Mouse (Mus musculus) C2C12 (cell line): Measurements from ENCODE around the gene 2510009E07Rik. TPM values are rescaled to one million over a fixed set of nuclear protein-coding genes. Genes with fewer than 3 reads are reported as not detected.

Experiments used
- H3K27me3 ChIP-seq: one replicate; pipeline ENCODE4 v1.6.1; 2011; ENCODE audit not compliant: control insufficient read depth, insufficient read depth, insufficient read length
- H3K36me3 ChIP-seq: one replicate; pipeline ENCODE4 v1.6.1; 2011; ENCODE audit not compliant: control insufficient read depth, insufficient read depth
- H3K4me3 ChIP-seq: one replicate; pipeline ENCODE4 v1.5.1; 2011; ENCODE audit warnings: mild to moderate bottlenecking, control low read depth; ENCODE audit not compliant: poor library complexity, insufficient read depth, severe bottlenecking
- H3K79me2 ChIP-seq: one replicate; pipeline ENCODE4 v1.6.1; 2011; ENCODE audit not compliant: control insufficient read depth, insufficient read depth
- H3K79me3 ChIP-seq: one replicate; pipeline ENCODE4 v1.6.1; 2011; ENCODE audit warnings: low read depth, control low read depth
- H3ac ChIP-seq: one replicate; pipeline ENCODE3; 2011; ENCODE audit warnings: low read depth; ENCODE audit not compliant: control insufficient read depth, insufficient read length
- CEBPB ChIP-seq: IDR thresholded peaks from one replicate; pipeline ENCODE4 v1.6.1; 2011; ENCODE audit warnings: low read depth, mild to moderate bottlenecking, control low read depth, moderate library complexity
- CTCF ChIP-seq: IDR thresholded peaks from one replicate; pipeline ENCODE4 v1.5.1; 2011; ENCODE audit not compliant: control insufficient read depth, insufficient read depth, insufficient read length
- FOSL1 ChIP-seq: IDR thresholded peaks from one replicate; pipeline ENCODE4 v1.8.0; 2011; ENCODE audit warnings: mild to moderate bottlenecking, low read length; ENCODE audit not compliant: poor library complexity, insufficient read depth, severe bottlenecking
- MAX ChIP-seq: IDR thresholded peaks from one replicate; pipeline ENCODE4 v1.6.1; 2011; ENCODE audit warnings: mild to moderate bottlenecking, control low read depth
- MYOD1 ChIP-seq: IDR thresholded peaks from one replicate; pipeline ENCODE4 v1.6.1; 2011; ENCODE audit warnings: low read depth; ENCODE audit not compliant: control insufficient read depth, insufficient read length
- MYOG ChIP-seq: IDR thresholded peaks from one replicate; pipeline ENCODE4 v1.6.1; 2011; ENCODE audit not compliant: control insufficient read depth, insufficient read length; ENCODE audit errors: extremely low read depth
- USF1 ChIP-seq: IDR thresholded peaks from one replicate; pipeline ENCODE4 v1.6.1; 2011; ENCODE audit warnings: low read depth, mild to moderate bottlenecking, control low read depth, moderate library complexity
- polyA plus RNA-seq: library from polyadenylated mRNA; unstranded; fragments of >200 nt; fragmentation: generic; extraction: Trizol; gene quantifications from one replicate; pipeline ENCODE4 v1.2.1, GENCODE M21; 2012; ENCODE audit warnings: missing spikeins

2510009E07Rik gene
- polyA plus RNA-seq, 1 experiment: 6.0 TPM

DNA sequence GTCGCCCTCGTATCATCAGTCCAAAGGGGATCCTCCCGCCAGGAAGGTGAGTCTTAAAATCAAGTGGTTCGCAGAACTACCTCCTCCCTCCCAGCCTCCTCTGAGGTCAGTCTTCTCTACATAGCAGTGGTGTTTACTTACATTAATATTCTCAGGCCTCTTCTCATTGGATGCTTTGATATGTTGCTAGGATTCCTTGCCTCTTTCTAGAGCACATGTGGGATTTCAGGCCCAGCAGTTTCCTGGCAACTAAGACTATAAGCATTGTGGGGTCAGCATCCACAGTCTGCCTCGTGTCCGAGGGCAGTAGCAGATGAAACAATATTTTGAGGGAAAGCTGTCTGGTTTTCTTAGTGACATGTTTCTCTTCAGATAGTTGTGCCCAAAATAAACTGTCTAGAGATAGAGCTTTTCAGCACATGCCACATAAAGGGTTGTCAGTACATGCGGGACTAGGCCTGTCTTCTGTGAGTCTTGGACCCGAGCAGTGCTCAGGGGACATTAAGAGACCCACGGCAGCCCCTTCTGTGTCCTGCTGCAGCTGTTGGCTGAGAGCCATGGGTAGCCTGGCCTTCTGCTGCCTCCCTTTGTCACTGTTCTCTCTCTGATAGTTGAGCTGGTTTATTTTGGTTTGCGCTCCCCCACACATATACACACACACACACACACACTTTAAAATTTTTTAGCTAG is 86.1 kb downstream of the 2510009E07Rik start:
- Histone ChIP-seq H3K4me3 (no peak overlapping the region), H3ac (no peak overlapping the region), H3K79me2 (no peaks in the 10 kb centered on the region), H3K27me3 (no peaks in the 10 kb centered on the region), H3K79me3 (no peaks in the 10 kb centered on the region), H3K36me3 (no peaks in the 10 kb centered on the region)
- TF ChIP-seq FOSL1 (no peak), CTCF (no peak), USF1 (no peak), MYOD1 (no peak), MAX (no peak), CEBPB (no peak), MYOG (no peak)

- Histone ChIP-seq H3ac (no peak overlapping the region), H3K27me3 (no peaks in the 10 kb centered on the region), H3K79me2 (no peaks in the 10 kb centered on the region), H3K4me3 (no peak overlapping the region), H3K36me3 (no peaks in the 10 kb centered on the region), H3K79me3 (no peaks in the 10 kb centered on the region)
- TF ChIP-seq MYOG: no peak
- no peak for TF ChIP-seq MAX
- no peak for TF ChIP-seq USF1
- no peak for TF ChIP-seq CTCF
- no peak for TF ChIP-seq MYOD1
- no peak for TF ChIP-seq CEBPB
- no peak for TF ChIP-seq FOSL1
Observed at GRCm38 (mm10) chr16:21607651-21608040, 86.8 kb downstream of the 2510009E07Rik start.

DNA sequence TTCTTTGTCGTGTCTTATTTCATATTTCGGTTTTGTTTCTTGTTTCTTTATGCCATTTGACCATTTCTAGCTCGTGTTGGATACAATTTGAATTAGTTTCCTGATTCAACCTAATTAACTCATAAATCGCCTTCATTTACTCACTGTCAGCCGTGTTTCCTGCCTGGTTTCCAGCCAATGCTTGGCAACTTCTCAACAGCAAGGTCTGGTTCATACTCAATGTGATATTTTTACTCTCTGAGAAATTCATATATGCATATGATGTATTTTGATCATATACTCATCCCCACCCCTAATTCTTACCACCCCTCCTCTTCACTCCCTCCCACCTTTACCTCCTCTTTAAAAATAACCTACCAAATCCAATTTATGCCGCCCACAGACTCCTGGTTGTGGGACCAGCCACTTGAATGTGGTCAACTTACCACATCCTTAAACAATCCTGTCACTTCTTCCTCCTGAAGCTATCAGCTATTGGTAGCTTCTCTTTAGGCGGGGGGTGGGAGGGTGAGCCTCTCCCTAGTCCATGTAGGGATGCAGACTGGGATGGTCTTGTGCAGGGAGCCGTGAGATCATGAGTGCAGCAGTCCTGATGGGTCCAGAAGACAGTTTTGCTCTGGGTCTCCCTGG is 87.3 kb downstream of the 2510009E07Rik start:
- no peaks in the 10 kb centered on the region for H3K27me3 ChIP-seq
- no peaks in the 10 kb centered on the region for H3K36me3 ChIP-seq
- no peak for TF ChIP-seq MAX
- TF ChIP-seq MYOG: no peak
- no peak for TF ChIP-seq USF1
- no peak for TF ChIP-seq CTCF
- no peak for TF ChIP-seq CEBPB
- no peak for TF ChIP-seq FOSL1
- TF ChIP-seq MYOD1: no peak
- no peaks in the 10 kb centered on the region for H3K79me3 ChIP-seq
- H3K79me2 ChIP-seq: no peaks in the 10 kb centered on the region
- no peak overlapping the region for H3ac ChIP-seq
- H3K4me3 ChIP-seq: no peak overlapping the region

- Histone ChIP-seq H3K79me2 (no peaks in the 10 kb centered on the region), H3K27me3 (no peaks in the 10 kb centered on the region), H3K79me3 (no peaks in the 10 kb centered on the region), H3K36me3 (no peaks in the 10 kb centered on the region), H3K4me3 (no peak overlapping the region), H3ac (no peak overlapping the region)
- no peak for TF ChIP-seq MYOD1
- TF ChIP-seq MAX: no peak
- TF ChIP-seq MYOG: no peak
Observed at GRCm38 (mm10) chr16:21606249-21607020, 88.0 kb downstream of the 2510009E07Rik start.

DNA sequence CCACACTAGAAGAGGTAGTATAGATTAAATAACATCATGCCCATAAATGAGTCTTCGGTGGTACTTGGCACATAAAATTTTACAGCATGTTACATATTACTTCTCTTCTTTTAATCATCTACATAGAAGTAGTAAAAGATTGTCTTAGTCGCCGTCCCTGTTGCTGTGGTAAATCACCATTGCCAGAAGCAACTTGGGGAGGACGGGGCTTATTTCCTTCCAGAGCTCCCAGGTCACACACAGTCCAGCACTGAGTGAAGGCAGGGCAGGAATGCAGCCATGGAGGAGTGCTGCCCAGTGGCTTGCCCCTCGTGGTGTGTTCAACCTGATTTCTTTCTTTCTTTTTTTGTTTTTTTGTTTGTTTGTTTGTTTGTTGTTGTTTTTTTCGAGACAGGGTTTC is 90.1 kb downstream of the 2510009E07Rik start:
- TF ChIP-seq MYOD1: no peak
- TF ChIP-seq MYOG: no peak
- TF ChIP-seq FOSL1: no peak
- Histone ChIP-seq H3K79me3 (no peaks in the 10 kb centered on the region), H3K79me2 (no peaks in the 10 kb centered on the region), H3K4me3 (no peak overlapping the region), H3K27me3 (no peaks in the 10 kb centered on the region), H3ac (no peak overlapping the region), H3K36me3 (no peaks in the 10 kb centered on the region)

Other genes with a start within 250 kb of the 2510009E07Rik start
- gene Ehhadh, start 93.1 kb upstream of the 2510009E07Rik start, polyA plus RNA-seq: 0.15 TPM
- gene Map3k13, start 99.7 kb upstream of the 2510009E07Rik start, polyA plus RNA-seq: 0.12 TPM